Mouse (Mus musculus) CH12.LX (cell line): ENCODE data around the gene Marveld1. TPM values are rescaled to one million over a fixed set of nuclear protein-coding genes. Genes with fewer than 3 reads are reported as not detected.
A peak's percentile ranks its signal among the peaks of the same experiment; 100 is the strongest.

Experiments
- DNase-seq: peaks from one replicate; pipeline ENCODE4 v3.0.0-alpha.2; 2013; ENCODE audit errors: extremely low read depth
- H3K27ac ChIP-seq: 2 replicates; pipeline ENCODE4 v1.5.1; 2012; ENCODE audit warnings: low read depth, mild to moderate bottlenecking, control low read depth, moderate library complexity; ENCODE audit not compliant: insufficient read depth
- H3K27me3 ChIP-seq: replicated peaks from 2 replicates; pipeline ENCODE3; 2012; ENCODE audit warnings: inconsistent platforms
- H3K36me3 ChIP-seq, 2 experiments: replicated peaks in 1 of 2; 2 replicates each; pipeline versions ENCODE3 to v1.6.1; 2012; ENCODE audit warnings: inconsistent platforms in 1 of 2, low read length in 1 of 2, mild to moderate bottlenecking in 1 of 2, mixed read lengths in 1 of 2, moderate library complexity in 1 of 2; ENCODE audit not compliant: control insufficient read depth in 1 of 2, insufficient read depth in 1 of 2
- H3K4me1 ChIP-seq, 2 experiments: 2 replicates each; pipeline ENCODE4 v1.6.1; 2012; ENCODE audit warnings: inconsistent platforms in 1 of 2, moderate library complexity in 1 of 2; ENCODE audit not compliant: insufficient read depth in 2 of 2, control insufficient read depth in 1 of 2
- H3K4me2 ChIP-seq: 2 replicates; pipeline ENCODE4 v1.6.1; 2012; ENCODE audit warnings: low read depth, mild to moderate bottlenecking, control low read depth; ENCODE audit not compliant: poor library complexity, insufficient read depth, severe bottlenecking
- H3K4me3 ChIP-seq, 3 experiments: fragments of 150-350 bp in 1 of 3; sonication (generic) in 1 of 3; replicated peaks in 1 of 3; 2 replicates each; pipeline versions ENCODE3 to v1.5.1; 2011 to 2012; ENCODE audit warnings: low read depth in 2 of 3, low read length in 2 of 3, mild to moderate bottlenecking in 2 of 3, moderate library complexity in 2 of 3, control low read depth in 1 of 3, improper control_type of control experiment in 1 of 3, inconsistent platforms in 1 of 3, mixed read lengths in 1 of 3; ENCODE audit not compliant: poor library complexity in 1 of 3
- H3K79me2 ChIP-seq: replicated peaks from 2 replicates; pipeline ENCODE4 v1.6.1; 2012; ENCODE audit warnings: mild to moderate bottlenecking, moderate library complexity; ENCODE audit not compliant: control insufficient read depth, poor library complexity, insufficient read depth, severe bottlenecking; ENCODE audit errors: extremely low read depth
- H3K9ac ChIP-seq: 2 replicates; pipeline ENCODE4 v1.6.1; 2012; ENCODE audit warnings: low read depth, mild to moderate bottlenecking, control low read depth, moderate library complexity; ENCODE audit not compliant: insufficient read depth
- H3K9me3 ChIP-seq: replicated peaks from 2 replicates; pipeline ENCODE3; 2012; ENCODE audit warnings: low read length, inconsistent platforms, mixed read lengths
- BHLHE40 ChIP-seq: IDR thresholded peaks from 2 replicates; pipeline ENCODE4 v1.6.1; 2011; ENCODE audit warnings: mild to moderate bottlenecking, low read depth, low read length, improper control_type of control experiment
- CHD1 ChIP-seq: IDR thresholded peaks from 2 replicates; pipeline ENCODE4 v1.6.1; 2012; ENCODE audit warnings: low read depth, low read length, improper control_type of control experiment, inconsistent platforms
- CTCF ChIP-seq, 2 experiments: IDR thresholded peaks in 1 of 2; conservative IDR thresholded peaks in 1 of 2; 2 replicates each; pipeline ENCODE4 v1.5.1; 2011 to 2012; ENCODE audit warnings: low read depth in 2 of 2, low read length in 2 of 2, improper control_type of control experiment in 1 of 2, inconsistent platforms in 1 of 2, mild to moderate bottlenecking in 1 of 2, moderate library complexity in 1 of 2
- E2F4 ChIP-seq: IDR thresholded peaks from 2 replicates; pipeline ENCODE4 v1.6.1; 2011; ENCODE audit warnings: low read depth, low read length, improper control_type of control experiment; ENCODE audit not compliant: insufficient replicate concordance
- ELF1 ChIP-seq: IDR thresholded peaks from 2 replicates; pipeline ENCODE4 v1.6.1; 2014; ENCODE audit warnings: low read depth, mild to moderate bottlenecking, inconsistent platforms, low read length, improper control_type of control experiment
- EP300 ChIP-seq: IDR thresholded peaks from 2 replicates; pipeline ENCODE4 v1.6.1; 2011; ENCODE audit warnings: low read length, improper control_type of control experiment
- ETS1 ChIP-seq: conservative IDR thresholded peaks from 2 replicates; pipeline ENCODE4 v1.6.1; 2012; ENCODE audit warnings: low read depth, mild to moderate bottlenecking, inconsistent platforms, low read length, improper control_type of control experiment, moderate library complexity
- GABPA ChIP-seq: IDR thresholded peaks from 2 replicates; pipeline ENCODE4 v1.6.1; 2012; ENCODE audit warnings: low read depth, low read length, improper control_type of control experiment, inconsistent platforms; ENCODE audit not compliant: insufficient replicate concordance
- IRF4 ChIP-seq: IDR thresholded peaks from 2 replicates; pipeline ENCODE4 v1.6.1; 2014; ENCODE audit warnings: low read depth, mild to moderate bottlenecking, inconsistent platforms, low read length, improper control_type of control experiment
- JUND ChIP-seq: conservative IDR thresholded peaks from 2 replicates; pipeline ENCODE4 v1.6.1; 2011; ENCODE audit warnings: low read depth, low read length, improper control_type of control experiment
- MAFK ChIP-seq: IDR thresholded peaks from 2 replicates; pipeline ENCODE4 v1.6.1; 2011; ENCODE audit warnings: low read length, improper control_type of control experiment; ENCODE audit not compliant: insufficient replicate concordance
- MAX ChIP-seq: IDR thresholded peaks from 2 replicates; pipeline ENCODE4 v1.6.1; 2011; ENCODE audit warnings: low read length, improper control_type of control experiment
- MEF2A ChIP-seq: IDR thresholded peaks from 2 replicates; pipeline ENCODE4 v1.6.1; 2014; ENCODE audit warnings: low read depth, mild to moderate bottlenecking, inconsistent platforms, low read length, improper control_type of control experiment, borderline replicate concordance
- NELFE ChIP-seq: IDR thresholded peaks from 2 replicates; pipeline ENCODE4 v1.6.1; 2011; ENCODE audit warnings: low read depth, low read length, improper control_type of control experiment
- NRF1 ChIP-seq: IDR thresholded peaks from 2 replicates; pipeline ENCODE4 v1.6.1; 2014; ENCODE audit warnings: low read depth, mild to moderate bottlenecking, inconsistent platforms, low read length, improper control_type of control experiment, moderate library complexity
- PAX5 ChIP-seq: IDR thresholded peaks from 2 replicates; pipeline ENCODE4 v1.6.1; 2012; ENCODE audit warnings: low read length, inconsistent platforms, mixed read lengths
- SIN3A ChIP-seq: IDR thresholded peaks from 2 replicates; pipeline ENCODE4 v1.6.1; 2012; ENCODE audit warnings: low read length, improper control_type of control experiment, inconsistent platforms
- SMC3 ChIP-seq: IDR thresholded peaks from 2 replicates; pipeline ENCODE4 v1.6.1; 2011; ENCODE audit warnings: low read depth, low read length, improper control_type of control experiment
- TBP ChIP-seq: conservative IDR thresholded peaks from 2 replicates; pipeline ENCODE4 v1.6.1; 2011; ENCODE audit warnings: low read depth, low read length, improper control_type of control experiment
- TCF12 ChIP-seq: IDR thresholded peaks from 2 replicates; pipeline ENCODE4 v1.6.1; 2014; ENCODE audit warnings: low read depth, mild to moderate bottlenecking, inconsistent platforms, low read length, improper control_type of control experiment
- ZC3H11A ChIP-seq: IDR thresholded peaks from 2 replicates; pipeline ENCODE4 v1.6.1; 2012; ENCODE audit warnings: low read depth, mild to moderate bottlenecking, inconsistent platforms, low read length, improper control_type of control experiment
- ZMIZ1 ChIP-seq: IDR thresholded peaks from 2 replicates; pipeline ENCODE4 v1.6.1; 2012; ENCODE audit warnings: low read depth, mild to moderate bottlenecking, inconsistent platforms, low read length, improper control_type of control experiment
- ZNF384 ChIP-seq: IDR thresholded peaks from 2 replicates; pipeline ENCODE4 v1.6.1; 2012; ENCODE audit warnings: low read depth, low read length, improper control_type of control experiment, inconsistent platforms
- dilution Hi-C: fragments of 300-500 bp; cut with MboI; formaldehyde crosslinking; loops from 2 replicates; pipeline ENCODE4 v1.14.3; 2020; ENCODE audit warnings: low sequenced_read_pairs; ENCODE audit not compliant: extremely low pct_unique_long_range_greater_than_20kb, extremely low pct_ligation_motif_present
- in situ Hi-C: fragments of 300-500 bp; cut with MboI; formaldehyde crosslinking; loops from 3 replicates; pipeline ENCODE4 v1.14.3; 2019; ENCODE audit warnings: low sequenced_read_pairs, low pct_ligation_motif_present, low pct_unique_long_range_greater_than_20kb, mixed read lengths
- polyA plus RNA-seq: library from polyadenylated mRNA; unstranded; fragments of >175 nt; gene quantifications from 2 replicates; pipeline ENCODE4 v1.2.1, GENCODE M21; 2012; ENCODE audit warnings: low read depth; ENCODE audit not compliant: insufficient read length
- total RNA-seq, 2 experiments: library from RNA; depleted of rRNA; stranded (reverse); fragments of 300-350 nt in 1 of 2; fragments of >200 nt in 1 of 2; gene quantifications; 2 replicates each; pipeline ENCODE4 v1.2.3; 2012 to 2014

The Marveld1 gene
- total and polyA plus RNA-seq, 3 experiments = 0.07 TPM; not detected in 2

GRCm38 (mm10) chr19:42166130-42166529 is 18.9 kb downstream of the Marveld1 start (continued):
- 0 out of 2 replicates have a peak, but pooled peaks have one; percentile 18 for TF ChIP-seq BHLHE40
- TF ChIP-seq TCF12 = no peak
- no peak for TF ChIP-seq GABPA
- peak; percentile 65; the same call in 1 of the 2 replicates for TF ChIP-seq SIN3A
- TF ChIP-seq ZC3H11A = peak; percentile 47; the same call in 1 of the 2 replicates
- peak; percentile 63 for TF ChIP-seq ELF1
- peak; percentile 89 for TF ChIP-seq IRF4
- TF ChIP-seq ETS1 = no peak

DNA sequence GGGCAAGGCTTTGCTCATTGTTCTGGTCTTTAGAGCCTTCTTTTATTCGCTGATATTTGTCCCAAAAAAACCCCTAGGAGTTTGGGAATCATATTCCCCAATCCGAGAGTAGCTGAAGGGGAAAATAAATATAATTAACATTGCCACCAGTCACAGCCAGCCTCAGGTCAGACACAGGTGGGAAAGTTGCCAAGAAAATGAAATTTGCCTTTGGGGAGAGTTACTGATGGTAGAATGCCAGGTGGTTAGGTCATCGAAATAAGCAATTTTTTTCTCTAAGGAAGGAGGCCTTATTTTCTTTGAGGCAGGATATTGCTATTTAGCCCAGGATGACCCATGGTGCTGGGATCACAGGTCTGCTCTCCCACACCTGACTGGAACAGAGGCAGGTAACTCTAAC is 19.6 kb downstream of the Marveld1 start:
- H3K27ac ChIP-seq = no peak overlapping the region
- dilution Hi-C loops (no loop called here), in situ Hi-C loops (no loop called here)
- H3K4me1 ChIP-seq = peaks cover 18 to 26% of the 10 kb centered on the region in 2 experiments
- H3K36me3 ChIP-seq = no peaks in the 10 kb centered on the region
- no peak for DNase-seq
- H3K79me2 ChIP-seq = peaks cover 8% of the 10 kb centered on the region
- no peak overlapping the region for H3K4me3 ChIP-seq
- TF ChIP-seq EP300 = no peak
- no peak for TF ChIP-seq CHD1
- no peak for TF ChIP-seq IRF4
- TF ChIP-seq PAX5 = no peak
- TF ChIP-seq MAFK = no peak
- no peak for TF ChIP-seq TBP
- TF ChIP-seq ELF1 = no peak
- no peak for TF ChIP-seq BHLHE40
- no peak for TF ChIP-seq NELFE
- TF ChIP-seq SMC3 = no peak
- TF ChIP-seq JUND = no peak
- TF ChIP-seq MAX = no peak
- TF ChIP-seq ETS1 = no peak
- TF ChIP-seq E2F4 = no peak
- no peak for TF ChIP-seq MEF2A
- TF ChIP-seq, all 38 proteins: peak for 0
- Histone ChIP-seq H3K9ac (no peak overlapping the region), H3K9me3 (no peaks in the 10 kb centered on the region), H3K4me2 (no peak overlapping the region), H3K27me3 (peaks cover 27% of the 10 kb centered on the region)

GRCm38 (mm10) chr19:42167489-42167888 is 20.3 kb downstream of the Marveld1 start:
- no peak overlapping the region for H3K4me3 ChIP-seq
- H3K9me3 ChIP-seq = no peaks in the 10 kb centered on the region
- H3K27ac ChIP-seq = no peak overlapping the region
- no peak overlapping the region for H3K4me2 ChIP-seq
- no peaks in the 10 kb centered on the region for H3K36me3 ChIP-seq
- in situ Hi-C loops = no loop called here
- H3K79me2 ChIP-seq = peaks cover 13% of the 10 kb centered on the region
- peaks cover 27% of the 10 kb centered on the region for H3K27me3 ChIP-seq
- peaks cover 18 to 32% of the 10 kb centered on the region in 2 experiments for H3K4me1 ChIP-seq
- H3K9ac ChIP-seq = no peak overlapping the region
- dilution Hi-C loops = no loop called here
- TF ChIP-seq NRF1 (no peak), ZNF384 (no peak), ZMIZ1 (no peak), CTCF (conservative IDR thresholded peaks at IDR 0.05 in 1 of 2, IDR thresholded peaks at IDR 0.05 in 1 of 2; ENCODE audit: low read depth in 2 of 2, low read length in 2 of 2) (no peak), ETS1 (no peak)
- no peak for DNase-seq
